Mouse (Mus musculus) central nervous system, embryonic 18 days (tissue): ENCODE measurements around the gene Serpinb11. TPM values are rescaled to one million over a fixed set of nuclear protein-coding genes. Genes with fewer than 3 reads are reported as not detected.

Experiments used
- polyA plus RNA-seq: library from polyadenylated mRNA; depleted of rRNA; stranded (reverse); fragments of >200 nt; gene quantifications from 2 replicates; pipeline ENCODE4 v1.2.3, GENCODE M21; 2012; rRNA removed

Gene Serpinb11
- polyA plus RNA-seq, result 0.09 TPM in 1 of 2 replicates, not detected in the other

GRCm38 (mm10) chr1:107360898-107361297 lies at the start of gene Serpinb11:
Serpinb11 (plus strand) TSS chr1:107361198.

GRCm38 (mm10) chr1:107399355-107399754 lies 38.4 kb downstream of the Serpinb11 start, which contains the start of gene Serpinb7:
Serpinb7 (plus strand) TSS chr1:107399655.

Other genes starting within 250 kb of the Serpinb11 start
- gene Serpinb3b, start 82.8 kb upstream of the Serpinb11 start, polyA plus RNA-seq, result not detected in 2 replicates
- not detected in 2 replicates for gene Serpinb3c, start 82.8 kb upstream of the Serpinb11 start, polyA plus RNA-seq
- gene Serpinb7, start 38.5 kb downstream of the Serpinb11 start, polyA plus RNA-seq, result not detected in 2 replicates
- 0.12 and 4.2 TPM in 2 replicates for gene Serpinb2, start 150.2 kb downstream of the Serpinb11 start, polyA plus RNA-seq
- gene Serpinb8, start 228.8 kb downstream of the Serpinb11 start, polyA plus RNA-seq, result 0.74 and 0.97 TPM in 2 replicates